Mouse (Mus musculus) hindbrain, embryonic 11.5 days (tissue): ENCODE data around the gene Ctsh. TPM values are rescaled to one million over a fixed set of nuclear protein-coding genes. Genes with fewer than 3 reads are reported as not detected.

Experiments
- ATAC-seq: fragments of 200-750 bp; cut with Nextera tagmentation; 2 replicates; pipeline ENCODE4 v1.8.0; 2017; ENCODE audit warnings: mild to moderate bottlenecking, moderate TSS enrichment, moderate library complexity; ENCODE audit not compliant: low FRiP score
- DNase-seq: peaks from one replicate; pipeline ENCODE4 v3.0.0-alpha.2; 2015; ENCODE audit warnings: low spot score
- H3K27ac ChIP-seq: fragments of 300-500 bp; sonication (generic); 2 replicates; pipeline ENCODE4 v1.5.1; 2014; ENCODE audit warnings: mild to moderate bottlenecking, low read depth, low read length
- H3K27me3 ChIP-seq: fragments of 300-500 bp; sonication (generic); 2 replicates; pipeline ENCODE4 v1.6.1; 2014; ENCODE audit warnings: mild to moderate bottlenecking, low read length, moderate library complexity, mixed read lengths; ENCODE audit not compliant: control insufficient read depth, insufficient read depth
- H3K36me3 ChIP-seq: fragments of 300-500 bp; sonication (generic); 2 replicates; pipeline ENCODE4 v1.6.1; 2014; ENCODE audit warnings: mild to moderate bottlenecking, low read length, moderate library complexity, mixed read lengths; ENCODE audit not compliant: control insufficient read depth, insufficient read depth
- H3K4me1 ChIP-seq: fragments of 300-500 bp; sonication (generic); replicated peaks from 2 replicates; pipeline ENCODE4 v1.6.1; 2014; ENCODE audit warnings: low read length, mixed read lengths; ENCODE audit not compliant: control insufficient read depth, insufficient read depth
- H3K4me2 ChIP-seq: fragments of 300-500 bp; sonication (generic); replicated peaks from 2 replicates; pipeline ENCODE4 v1.6.1; 2014; ENCODE audit warnings: mild to moderate bottlenecking, low read depth, low read length
- H3K4me3 ChIP-seq: fragments of 300-500 bp; sonication (generic); 2 replicates; pipeline ENCODE4 v1.5.1; 2014; ENCODE audit warnings: low read depth, low read length
- H3K9ac ChIP-seq: fragments of 300-500 bp; sonication (generic); 2 replicates; pipeline ENCODE4 v1.6.1; 2014; ENCODE audit warnings: low read depth, low read length
- H3K9me3 ChIP-seq: fragments of 300-500 bp; sonication (generic); 2 replicates; pipeline ENCODE4 v1.6.1; 2016; ENCODE audit warnings: low read length; ENCODE audit not compliant: control insufficient read depth
- WGBS: fragments of 180-500 bp; shearing (Covaris S2); extraction: QIAGEN DNeasy Blood & Tissue Kit; methylation state at CpG from one replicate; pipeline ENCODE4 v1.1.7; 2014; 5-methylcytosine and 5-hydroxymethylcytosine counted together
- polyA plus RNA-seq: library from polyadenylated mRNA; unstranded; fragments of >200 nt; fragmentation: Nextera tagmentation; extraction: Ambion mirVana; gene quantifications from 2 replicates; pipeline ENCODE4 v1.2.1, GENCODE M21; 2014

The Ctsh gene
- polyA plus RNA-seq, 1 experiment from 2014 or later = 11.6 TPM

- H3K9me3 ChIP-seq = no peaks in the 10 kb centered on the region
- H3K4me1 ChIP-seq = no peaks in the 10 kb centered on the region
- no peak overlapping the region for H3K4me2 ChIP-seq
- H3K27ac ChIP-seq = no peak overlapping the region
- DNase-seq = no peak
- H3K36me3 ChIP-seq = no peaks in the 10 kb centered on the region
- H3K9ac ChIP-seq = no peak overlapping the region
- no peak overlapping the region for H3K4me3 ChIP-seq
- 91% methylated on average over 1 of the region's 1 CpGs for WGBS
- no peaks in the 10 kb centered on the region for H3K27me3 ChIP-seq
- no peak for ATAC-seq
These were observed 29.0 kb downstream of the Ctsh start for GRCm38 (mm10) chr9:90082992-90083391.

GRCm38 (mm10) chr9:90084152-90084551, 30.2 kb downstream of the Ctsh start:
- Histone ChIP-seq H3K4me3 (no peak overlapping the region), H3K9me3 (no peaks in the 10 kb centered on the region), H3K27me3 (no peaks in the 10 kb centered on the region), H3K36me3 (no peaks in the 10 kb centered on the region), H3K4me2 (no peak overlapping the region), H3K9ac (no peak overlapping the region), H3K27ac (no peak overlapping the region), H3K4me1 (no peaks in the 10 kb centered on the region)
- ATAC-seq = no peak
- 91% methylated on average over 3 of the region's 3 CpGs for WGBS
- no peak for DNase-seq

GRCm38 (mm10) chr9:90084766-90085468, 31.0 kb downstream of the Ctsh start:
- no peaks in the 10 kb centered on the region for H3K9me3 ChIP-seq

GRCm38 (mm10) chr9:90087906-90088485, 34.0 kb downstream of the Ctsh start:
- DNase-seq (no peak), ATAC-seq (peak; percentile 34; the same call in 1 of the 2 replicates)
- Histone ChIP-seq H3K27me3 (no peaks in the 10 kb centered on the region), H3K9me3 (no peaks in the 10 kb centered on the region), H3K9ac (no peak overlapping the region), H3K27ac (no peak overlapping the region), H3K4me1 (no peaks in the 10 kb centered on the region), H3K4me3 (no peak overlapping the region), H3K4me2 (no peak overlapping the region), H3K36me3 (peaks cover 12% of the 10 kb centered on the region)
- WGBS = 92% methylated on average over 2 of the region's 2 CpGs

More at GRCm38 (mm10) chr9:90084766-90085468, 31.0 kb downstream of the Ctsh start:
- DNase-seq = no peak
- Histone ChIP-seq H3K4me2 (no peak overlapping the region), H3K4me1 (no peaks in the 10 kb centered on the region), H3K36me3 (peaks cover 3% of the 10 kb centered on the region; the same call in 1 of the 2 replicates), H3K27me3 (no peaks in the 10 kb centered on the region), H3K9ac (no peak overlapping the region), H3K4me3 (no peak overlapping the region), H3K27ac (no peak overlapping the region)
- 97% methylated on average over 8 of the region's 8 CpGs for WGBS
- ATAC-seq = 0 out of 2 replicates have a peak, but pooled peaks have one; percentile 6

- Histone ChIP-seq H3K9ac (no peak overlapping the region), H3K27me3 (no peaks in the 10 kb centered on the region), H3K9me3 (no peaks in the 10 kb centered on the region), H3K4me3 (no peak overlapping the region), H3K36me3 (peaks cover 14% of the 10 kb centered on the region), H3K27ac (no peak overlapping the region), H3K4me1 (no peaks in the 10 kb centered on the region), H3K4me2 (no peak overlapping the region)
- DNase-seq = no peak
- 92% methylated on average over 6 of the region's 6 CpGs for WGBS
- ATAC-seq = no peak
These were observed 35.6 kb downstream of the Ctsh start for GRCm38 (mm10) chr9:90089339-90090104.

GRCm38 (mm10) chr9:90098934-90099333, 45.0 kb downstream of the Ctsh start:
- no peak for ATAC-seq
- Histone ChIP-seq H3K9me3 (no peaks in the 10 kb centered on the region), H3K4me3 (no peak overlapping the region), H3K27me3 (no peaks in the 10 kb centered on the region), H3K4me1 (no peaks in the 10 kb centered on the region), H3K36me3 (peaks cover 15% of the 10 kb centered on the region), H3K27ac (no peak overlapping the region), H3K4me2 (no peak overlapping the region), H3K9ac (no peak overlapping the region)
- no peak for DNase-seq
- 89% methylated on average over 5 of the region's 5 CpGs for WGBS

GRCm38 (mm10) chr9:90100760-90101159, 46.8 kb downstream of the Ctsh start:
- no peaks in the 10 kb centered on the region for H3K9me3 ChIP-seq
- H3K27me3 ChIP-seq = no peaks in the 10 kb centered on the region
- no peak overlapping the region for H3K9ac ChIP-seq
- H3K4me2 ChIP-seq = no peak overlapping the region
- H3K4me1 ChIP-seq = no peaks in the 10 kb centered on the region
- H3K4me3 ChIP-seq = no peak overlapping the region
- WGBS = 64% methylated on average over 2 of the region's 2 CpGs
- peaks cover 13% of the 10 kb centered on the region for H3K36me3 ChIP-seq
- DNase-seq = peak; percentile 56
- ATAC-seq = peak; percentile 72
- H3K27ac ChIP-seq = no peak overlapping the region

GRCm38 (mm10) chr9:90105462-90105861, 51.5 kb downstream of the Ctsh start:
- H3K4me1 ChIP-seq = no peaks in the 10 kb centered on the region
- no peak overlapping the region for H3K4me3 ChIP-seq
- ATAC-seq = no peak
- no peak overlapping the region for H3K4me2 ChIP-seq
- no peak overlapping the region for H3K27ac ChIP-seq
- 97% methylated on average over 1 of the region's 1 CpGs for WGBS
- H3K36me3 ChIP-seq = peaks cover 5% of the 10 kb centered on the region; the same call in 1 of the 2 replicates
- no peak for DNase-seq
- no peaks in the 10 kb centered on the region for H3K27me3 ChIP-seq
- no peaks in the 10 kb centered on the region for H3K9me3 ChIP-seq
- H3K9ac ChIP-seq = no peak overlapping the region
